8 mouse cellular contexts compared by ENCODE assay signal in genomic region chr1:134235391-134235921, GRCm38 (mm10). TPM values are rescaled to one million over a fixed set of nuclear protein-coding genes. Genes with fewer than 3 reads are reported as not detected.
DNase-seq lines count a peak whose midpoint lies in the region; ATAC-seq and TF ChIP-seq lines count a peak whose summit lies in the region.

TSS of gene Adora1 (minus strand) at chr1:134235431.

- no peak for TF ChIP-seq CTCF in left cerebral cortex, adult 2 months (IDR thresholded peaks at IDR 0.05)
- TF ChIP-seq CTCF in heart, postnatal 0 days (IDR thresholded peaks at IDR 0.05; ENCODE audit: low read depth): no peak
- no peak for TF ChIP-seq CTCF in stomach, postnatal 0 days (IDR thresholded peaks at IDR 0.05; ENCODE audit: low read depth)

- no peak for DNase-seq in left cerebral cortex, adult 2 months (ENCODE audit: extremely low spot score in 1 of 2, low spot score in 2 of 2)
- no peak for DNase-seq in left cerebral cortex, adult 9 months (ENCODE audit: low spot score in 2 of 2)
- no peak for DNase-seq in heart, postnatal 0 days (ENCODE audit: low spot score)
- no peak for DNase-seq in stomach, postnatal 0 days (ENCODE audit: low spot score)
- no peak for DNase-seq in right cerebral cortex, postnatal 14 days

- 1% methylated on average over 37 of the region's 37 CpGs for WGBS in heart, postnatal 0 days
- WGBS in limb, embryonic 12.5 days: 1% methylated on average over 33 of the region's 37 CpGs
- WGBS in stomach, postnatal 0 days: 1% methylated on average over 25 of the region's 37 CpGs

- H3K27ac ChIP-seq in left cerebral cortex, adult 2 months: peak within 1 kb of the TSS; percentile 95
- 0 out of 2 replicates have a peak within 1 kb of the TSS, but pooled peaks have one; percentile 33 for H3K27ac ChIP-seq in brown adipose tissue, adult 24 weeks (replicated peaks; ENCODE audit: low read depth, low read length)
- H3K27ac ChIP-seq in heart, postnatal 0 days (ENCODE audit: low read depth): peak within 1 kb of the TSS; percentile 87
- H3K27ac ChIP-seq in limb, embryonic 12.5 days: no peak within 1 kb of the TSS
- peak within 1 kb of the TSS; percentile 40 for H3K27ac ChIP-seq in stomach, postnatal 0 days (replicated peaks)

- peak within 1 kb of the TSS; percentile 30 for H3K9ac ChIP-seq in heart, postnatal 0 days (replicated peaks; ENCODE audit: low read depth, low read length)
- H3K9ac ChIP-seq in limb, embryonic 12.5 days (replicated peaks): peak within 1 kb of the TSS; percentile 50
- peak within 1 kb of the TSS; percentile 47 for H3K9ac ChIP-seq in stomach, postnatal 0 days (ENCODE audit: low read length)

- no peaks in the 10 kb centered on the region for H3K9me3 ChIP-seq in heart, postnatal 0 days (replicated peaks; ENCODE audit: control insufficient read depth, low read length)
- no peaks in the 10 kb centered on the region for H3K9me3 ChIP-seq in limb, embryonic 12.5 days
- H3K9me3 ChIP-seq in stomach, postnatal 0 days (ENCODE audit: control insufficient read depth, low read length): no peaks in the 10 kb centered on the region

- intact Hi-C loops in left cerebral cortex, adult 2 months (cut with DNase I): loop anchor here (2.0 kb wide), 1 partner anchor 31 kb away; no protein-coding TSS in a partner anchor

- H3K36me3 ChIP-seq in heart, postnatal 0 days (replicated peaks; ENCODE audit: control insufficient read depth, insufficient read depth, low read length): no peaks in the 10 kb centered on the region
- H3K36me3 ChIP-seq in limb, embryonic 12.5 days: no peaks in the 10 kb centered on the region
- H3K36me3 ChIP-seq in stomach, postnatal 0 days (ENCODE audit: control insufficient read depth, insufficient read depth, low read length): no peaks in the 10 kb centered on the region

- TF ChIP-seq EP300 in heart, postnatal 0 days (IDR thresholded peaks at IDR 0.05; ENCODE audit: low read depth): no peak
- TF ChIP-seq EP300 in stomach, postnatal 0 days (optimal IDR thresholded peaks at IDR 0.05): no peak

- peak within 1 kb of the TSS; percentile 74 for H3K4me3 ChIP-seq in left cerebral cortex, adult 2 months
- H3K4me3 ChIP-seq in brown adipose tissue, adult 24 weeks (ENCODE audit: insufficient read depth, low read depth, low read length): peak within 1 kb of the TSS; percentile 63
- H3K4me3 ChIP-seq in heart, postnatal 0 days (ENCODE audit: low read depth, low read length): peak within 1 kb of the TSS; percentile 43
- H3K4me3 ChIP-seq in limb, embryonic 12.5 days (replicated peaks): peak within 1 kb of the TSS; percentile 52
- H3K4me3 ChIP-seq in stomach, postnatal 0 days (ENCODE audit: low read depth, low read length): peak within 1 kb of the TSS; percentile 39

- no peak for ATAC-seq in heart, postnatal 0 days (ENCODE audit: insufficient read depth, low read depth)
- no peak for ATAC-seq in limb, embryonic 12.5 days (ENCODE audit: insufficient number of reproducible peaks, insufficient read depth, low FRiP score, low TSS enrichment, low read depth)
- ATAC-seq in stomach, postnatal 0 days (ENCODE audit: low FRiP score, low TSS enrichment): no peak
- no peak for ATAC-seq in megakaryocyte progenitor cell, adult 5-6 weeks (replicated peaks; ENCODE audit: poor library complexity)

- H3K4me2 ChIP-seq in heart, postnatal 0 days (ENCODE audit: low read depth, low read length): peak within 1 kb of the TSS; percentile 72
- H3K4me2 ChIP-seq in limb, embryonic 12.5 days: peak within 1 kb of the TSS; percentile 97
- H3K4me2 ChIP-seq in stomach, postnatal 0 days (replicated peaks; ENCODE audit: low read depth): peak within 1 kb of the TSS; percentile 73

- H3K4me1 ChIP-seq in brown adipose tissue, adult 24 weeks (ENCODE audit: control insufficient read depth, insufficient read depth, insufficient read length, low read length): peaks cover 19% of the 10 kb centered on the region
- H3K4me1 ChIP-seq in heart, postnatal 0 days (ENCODE audit: control insufficient read depth, insufficient read depth): peaks cover 20% of the 10 kb centered on the region
- peaks cover 24% of the 10 kb centered on the region for H3K4me1 ChIP-seq in limb, embryonic 12.5 days (replicated peaks)
- H3K4me1 ChIP-seq in stomach, postnatal 0 days (replicated peaks; ENCODE audit: control insufficient read depth, insufficient read depth): peaks cover 5% of the 10 kb centered on the region

- peaks cover 18% of the 10 kb centered on the region for H3K27me3 ChIP-seq in heart, postnatal 0 days (ENCODE audit: control insufficient read depth, insufficient read depth, low read length)
- peaks cover 59% of the 10 kb centered on the region for H3K27me3 ChIP-seq in limb, embryonic 12.5 days
- H3K27me3 ChIP-seq in stomach, postnatal 0 days (ENCODE audit: control insufficient read depth, insufficient read depth, low read length): no peaks in the 10 kb centered on the region

RNA-seq across cellular contexts. Expression of gene Adora1, which starts in this region (rescaled TPM):
- total RNA-seq in left cerebral cortex, adult 2 months (2021): 100 to 1,000 TPM; 180 to 188 TPM
- polyA plus RNA-seq in brown adipose tissue, adult 24 weeks (2012; ENCODE audit: insufficient read depth, insufficient read length, missing spikeins): 41.1 and 67.9 TPM in 2 replicates
- total RNA-seq in heart, postnatal 0 days (2014; rRNA removed; ENCODE audit: low replicate concordance): 15.5 and 29.2 TPM in 2 replicates
- 11.7 and 12.9 TPM in 2 replicates for polyA plus RNA-seq in heart, postnatal 0 days (2015; fragmentation: Nextera tagmentation; extraction: Ambion mirVana)
- 1.5 and 3.0 TPM in 2 replicates for polyA plus RNA-seq in limb, embryonic 12.5 days (2016; fragmentation: Nextera tagmentation; extraction: Ambion mirVana)
- 11.2 and 11.4 TPM in 2 replicates for polyA plus RNA-seq in stomach, postnatal 0 days (2015; fragmentation: Nextera tagmentation; extraction: Ambion mirVana)
- total RNA-seq in megakaryocyte progenitor cell, adult 5-6 weeks (2015): not detected in 2 replicates
- total RNA-seq in megakaryocyte progenitor cell, adult 5-6 weeks (2017): not detected in 2 replicates

Comparison
In these comparisons a context has a peak if more than half of its experiments do, and no peak if none do; other contexts are left out.
1. RNA of gene Adora1 (total RNA-seq): 180 to 188 TPM in left cerebral cortex, adult 2 months and 15.5 to 29.2 TPM in heart, postnatal 0 days; not detected in megakaryocyte progenitor cell, adult 5-6 weeks; every median in the first group is over 10 times any median in the second.
2. Peak in every context shown above with its lines, with median percentiles within 50 percentile points of each other: H3K4me3 ChIP-seq, H3K4me2 ChIP-seq and H3K9ac ChIP-seq.